Mouse (Mus musculus) left cerebral cortex, postnatal 36 days (tissue): ENCODE data around the gene Tpbgl. TPM values are rescaled to one million over a fixed set of nuclear protein-coding genes. Genes with fewer than 3 reads are reported as not detected.

Experiments
- DNase-seq, 2 experiments: peaks; one replicate each; pipeline ENCODE4 v3.0.0; 2021 to 2022; ENCODE audit warnings: low spot score in 2 of 2, mixed read lengths in 1 of 2
- intact Hi-C: fragments of 180-260 bp; cut with DNase I; formaldehyde crosslinking; loops from one replicate; pipeline ENCODE4 v1.15.1; 2025
- total RNA-seq, 2 experiments: library from RNA; stranded (reverse); gene quantifications; 2 replicates each; pipeline ENCODE4 v1.2.3; 2021

The Tpbgl gene
- total RNA-seq, 2 experiments from 2014 or later: 3.2 to 4.2 TPM

DNA sequence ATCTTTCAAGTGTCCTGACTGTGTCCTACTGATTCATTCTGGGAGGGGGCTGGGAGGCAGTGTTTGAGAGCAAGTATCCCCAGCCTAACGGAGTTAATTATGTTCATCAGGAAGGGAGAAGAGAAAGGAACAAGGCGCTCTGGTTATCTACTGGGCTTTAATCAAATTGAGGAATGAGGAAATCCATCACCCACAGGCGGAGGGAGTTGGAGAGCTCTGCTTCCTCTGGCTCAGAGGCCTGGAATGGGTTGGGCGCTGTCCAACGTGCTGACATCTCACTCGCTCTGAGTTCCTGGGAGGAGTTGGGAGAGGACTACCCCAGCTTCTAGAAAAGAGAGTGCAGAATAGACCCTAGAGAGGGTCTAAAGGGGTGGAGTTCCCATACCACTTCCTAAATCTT is 21.7 kb upstream of the Tpbgl start:
- intact Hi-C loops: no loop called here

DNA sequence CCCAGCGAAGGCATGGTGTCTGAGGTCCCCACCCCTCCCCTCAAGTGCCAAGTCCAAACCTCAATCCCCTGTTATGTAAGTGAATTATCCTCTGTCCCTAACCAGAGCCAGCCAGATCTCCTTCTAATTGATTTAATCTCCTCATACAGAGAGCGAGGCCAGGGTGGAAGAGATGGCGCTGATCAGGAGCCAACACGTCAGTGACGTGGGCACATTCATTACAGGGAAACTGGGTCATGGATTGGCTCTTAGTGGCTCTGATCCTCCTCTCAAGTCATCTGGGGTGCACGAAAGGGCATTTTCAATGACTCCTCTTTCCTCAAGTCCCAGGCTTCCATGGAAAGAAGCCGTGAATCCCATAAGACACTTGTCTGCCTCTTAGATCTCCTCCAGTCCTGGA is 17.8 kb upstream of the Tpbgl start:
- no peak for DNase-seq
- intact Hi-C loops: no loop called here

More for the DNA sequence above, 21.7 kb upstream of the Tpbgl start:
- DNase-seq: no peak

DNA sequence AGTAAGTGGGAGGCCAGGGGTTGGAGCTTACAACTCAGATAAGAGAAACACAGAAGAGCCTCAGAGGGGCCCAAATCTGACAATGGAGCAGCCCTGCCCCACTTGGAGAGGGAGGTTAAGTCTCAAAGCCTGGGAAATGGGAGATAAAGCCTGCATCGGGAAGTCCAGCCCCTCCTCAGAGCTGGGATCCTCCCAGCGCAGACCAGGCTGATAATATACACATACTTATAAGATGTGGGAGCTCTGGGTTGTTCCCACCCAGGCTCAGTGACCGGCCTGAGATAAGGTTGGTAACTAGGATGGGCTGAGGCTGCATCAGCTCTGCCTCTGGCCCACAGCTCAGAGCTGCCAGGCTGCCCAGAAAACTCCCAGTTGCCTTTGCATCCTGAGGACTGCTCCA is 15.2 kb upstream of the Tpbgl start:
- intact Hi-C loops: no loop called here

DNA sequence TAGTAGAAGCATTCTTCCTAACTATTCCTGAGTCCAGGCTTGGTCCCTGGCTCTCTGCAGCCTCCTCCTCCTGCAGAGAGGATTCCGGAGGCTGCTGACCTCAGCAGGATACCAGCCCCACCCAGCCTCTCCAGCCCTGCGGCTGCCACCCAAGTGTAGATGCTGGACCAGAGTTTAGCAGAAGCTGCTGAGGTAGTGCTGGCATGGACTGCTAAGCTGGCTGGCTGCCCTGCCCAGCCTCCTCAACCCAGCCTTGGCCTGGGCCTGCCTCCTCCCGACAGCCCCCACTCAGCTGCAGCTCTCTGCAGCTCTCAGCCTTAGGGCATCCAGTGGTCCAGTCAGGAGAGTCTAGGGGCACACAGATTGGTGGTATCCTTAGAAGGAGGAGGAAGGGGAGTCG is 14.3 kb upstream of the Tpbgl start:
- intact Hi-C loops: no loop called here
- no peak for DNase-seq

More for the DNA sequence above, 15.2 kb upstream of the Tpbgl start:
- DNase-seq: no peak

DNA sequence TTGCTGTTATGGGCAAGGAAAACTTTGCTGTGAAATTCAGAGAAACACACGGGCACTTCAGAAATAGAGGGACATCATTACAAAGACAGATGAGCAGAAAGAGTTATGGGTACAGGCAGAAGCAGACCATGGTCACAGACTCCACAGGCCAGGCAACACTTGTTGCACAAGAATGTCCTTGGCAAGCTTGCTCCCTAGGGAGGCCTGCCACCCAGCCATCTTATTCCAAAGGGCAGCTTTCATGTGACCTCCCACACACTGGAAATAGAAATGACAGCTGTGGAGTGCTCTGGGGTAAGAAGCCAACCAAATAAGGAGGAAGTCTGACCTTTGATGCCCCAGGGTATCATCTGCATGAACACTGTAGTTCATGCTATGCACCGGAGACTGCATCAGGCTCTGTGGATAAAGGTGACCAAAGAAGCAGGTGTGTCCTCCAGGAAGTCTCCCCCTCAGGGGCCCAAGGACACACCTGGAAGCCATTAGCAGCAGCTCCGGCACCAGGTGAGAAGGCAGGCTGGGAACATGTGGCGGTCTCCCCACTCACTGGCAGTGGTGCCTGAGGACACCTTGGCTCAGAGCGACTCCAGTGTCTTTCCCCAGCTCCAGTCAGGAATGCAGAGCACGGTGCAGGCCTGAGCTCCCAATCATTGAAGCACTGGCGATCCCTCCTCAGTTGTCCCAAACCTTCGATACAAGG is 7.2 kb upstream of the Tpbgl start:
- intact Hi-C loops: no loop called here
- DNase-seq: no peak

DNA sequence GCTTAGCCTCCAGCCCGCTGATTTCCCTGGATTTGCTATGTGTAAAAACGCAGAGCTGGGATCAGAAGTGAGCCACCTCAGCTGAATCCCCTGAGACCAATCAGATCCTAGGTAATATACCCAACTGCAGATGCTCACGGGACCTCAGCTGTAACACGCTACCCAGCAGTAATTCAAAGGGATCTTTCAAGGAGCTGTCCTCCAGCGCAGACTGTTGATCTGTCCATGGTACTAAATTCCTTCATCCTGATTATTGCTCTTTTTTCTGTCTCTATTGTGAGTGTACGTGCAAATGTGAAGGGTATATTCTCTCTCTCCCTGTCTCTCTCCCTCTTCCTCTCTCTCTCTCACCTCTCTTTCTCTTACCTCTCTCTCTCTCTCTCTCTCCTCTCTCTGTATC is 5.4 kb upstream of the Tpbgl start:
- no peak for DNase-seq
- intact Hi-C loops: no loop called here

DNA sequence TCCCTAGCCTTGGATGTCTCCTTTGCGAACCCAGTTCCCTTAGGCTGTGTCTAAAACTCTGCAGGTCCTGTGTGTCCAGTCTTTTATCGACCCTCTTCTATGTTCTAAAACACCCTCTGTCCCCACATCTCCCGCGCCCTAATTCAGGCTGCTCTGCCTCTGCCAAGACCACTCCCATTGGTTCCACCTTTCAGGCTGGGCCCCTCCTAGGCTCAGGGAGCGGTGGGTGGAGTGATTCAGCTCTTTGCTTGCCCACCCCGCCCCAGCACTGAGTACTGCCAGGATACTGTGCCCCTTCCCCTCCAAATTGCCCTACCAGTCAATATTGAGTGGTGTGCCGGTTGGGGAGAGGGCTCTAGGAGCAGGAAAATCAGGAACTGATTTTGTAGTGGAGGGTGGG is 463 bp upstream of the Tpbgl start:
- intact Hi-C loops: no loop called here

DNA sequence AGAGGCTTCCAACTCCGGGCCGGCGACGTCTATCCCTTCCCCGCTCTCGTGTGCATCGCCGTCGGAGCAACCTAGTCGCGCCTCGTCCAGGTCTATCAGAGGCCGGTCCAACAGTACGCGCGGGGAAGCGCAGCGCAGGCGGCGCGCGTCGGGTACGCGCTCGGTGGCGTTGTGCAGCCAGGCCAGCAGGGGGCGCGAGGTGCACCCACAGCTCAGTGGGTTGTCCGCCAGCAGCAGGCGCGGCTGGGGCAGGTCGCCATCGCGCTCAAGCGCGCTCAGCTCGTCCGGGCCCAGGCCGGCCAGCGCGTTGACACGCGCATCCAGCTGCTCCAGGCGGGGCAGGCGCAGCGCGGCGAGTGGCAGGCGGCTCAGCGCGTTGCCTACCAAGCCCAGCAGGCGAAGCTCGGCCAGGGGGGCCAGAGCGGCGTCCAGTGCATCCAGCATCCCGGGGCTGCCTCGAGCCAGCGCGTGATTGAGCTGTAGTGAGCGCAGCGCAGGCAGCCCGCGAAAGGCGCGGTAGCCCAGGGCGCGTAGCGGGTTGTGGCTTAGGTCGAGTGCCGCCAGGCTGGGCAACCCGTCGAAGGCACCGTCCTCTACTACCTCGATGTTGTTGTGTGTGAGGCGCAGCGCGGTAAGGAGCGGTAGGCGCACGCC is 1.1 kb downstream of the Tpbgl start:
- intact Hi-C loops: loop anchor here (2.0 kb wide), 1 partner anchor 173 kb away; no protein-coding TSS in a partner anchor
- DNase-seq: peak; percentile 84 to 86

More for the DNA sequence above, 463 bp upstream of the Tpbgl start:
- DNase-seq: no peak

DNA sequence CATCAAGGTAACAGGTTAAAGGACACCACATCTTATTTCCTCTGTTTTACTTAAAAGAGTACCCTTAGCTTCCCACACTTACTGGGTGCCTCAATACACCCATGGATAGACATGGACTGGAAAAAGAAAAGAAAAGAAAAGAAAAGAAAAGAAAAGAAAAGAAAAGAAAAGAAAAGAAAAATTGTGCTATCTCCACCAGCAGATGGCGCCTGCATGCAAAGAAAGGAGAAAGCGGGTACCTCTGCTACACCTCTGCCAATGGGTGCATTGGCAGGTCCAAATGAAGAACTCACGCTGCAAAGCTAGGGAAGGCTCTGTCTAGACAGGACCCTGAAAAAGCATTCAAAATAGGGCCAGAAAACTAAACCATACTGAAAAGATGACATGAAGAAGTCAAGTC is 8.0 kb downstream of the Tpbgl start:
- DNase-seq: peak; percentile 15 to 25
- intact Hi-C loops: loop anchor here (1.0 to 2.0 kb wide), 2 partner anchors 178 to 258 kb away; no protein-coding TSS in a partner anchor

DNA sequence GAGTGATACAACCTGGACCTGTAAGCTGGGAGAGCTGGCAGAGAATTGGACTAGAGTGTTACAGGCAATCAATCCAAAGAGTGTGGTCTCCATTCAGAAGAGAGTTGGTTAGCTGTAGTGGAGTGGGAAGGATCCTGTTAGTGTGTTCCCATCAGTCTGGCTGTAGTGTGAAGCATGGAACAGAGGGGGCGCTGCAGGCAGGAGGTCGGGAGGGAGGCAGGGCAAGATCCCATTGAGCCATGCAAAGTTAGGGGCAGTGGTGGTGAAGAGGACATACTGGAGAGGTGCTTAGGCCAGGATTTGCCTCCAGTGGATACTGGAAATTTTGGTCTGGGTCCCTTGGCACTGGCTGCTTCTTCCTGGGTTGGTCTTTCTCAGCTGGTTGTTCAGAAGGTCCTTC is 8.6 kb downstream of the Tpbgl start:
- intact Hi-C loops: loop anchor here (2.0 kb wide), 1 partner anchor 259 kb away; no protein-coding TSS in a partner anchor
- DNase-seq: no peak

DNA sequence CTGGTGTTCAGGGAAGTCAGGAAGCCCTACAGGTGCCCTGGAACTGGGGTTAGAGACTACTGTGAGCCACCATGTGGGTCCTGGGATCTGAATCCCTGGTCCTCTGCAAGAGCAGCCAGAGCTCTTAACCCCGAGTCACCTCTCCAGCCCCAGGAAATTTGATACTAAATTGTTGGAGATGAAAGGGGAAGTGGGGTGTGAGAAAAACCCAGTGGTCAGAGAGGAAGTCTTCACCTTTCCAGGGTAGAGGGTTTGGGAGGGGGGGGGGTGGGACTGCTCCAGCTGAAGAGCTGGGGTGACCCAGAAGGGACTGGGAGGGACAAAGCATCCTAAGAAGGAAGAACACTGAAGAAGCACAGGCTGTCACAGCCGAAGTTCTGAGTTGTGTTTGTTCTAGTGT is 19.3 kb downstream of the Tpbgl start:
- intact Hi-C loops: no loop called here
- DNase-seq: no peak

DNA sequence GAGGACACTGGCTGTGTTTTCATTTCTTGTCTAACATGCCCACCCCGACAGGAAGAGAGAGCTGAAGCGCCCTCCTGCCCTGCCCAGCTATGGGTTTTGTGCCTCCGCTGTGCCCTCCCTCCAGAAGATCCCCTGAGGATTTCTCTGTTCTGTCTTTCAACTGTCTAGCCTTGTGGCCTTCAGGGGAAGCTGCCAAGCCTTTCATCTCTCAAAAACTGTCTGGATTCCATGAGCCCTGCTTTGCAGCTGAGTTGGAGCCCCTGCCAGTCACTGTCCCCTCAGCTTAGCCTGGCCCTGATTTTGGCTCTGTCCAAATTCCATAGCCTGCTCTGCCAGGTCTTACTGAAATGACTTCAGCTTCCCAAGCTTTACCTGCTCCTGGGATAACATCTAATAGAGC is 20.1 kb downstream of the Tpbgl start:
- intact Hi-C loops: no loop called here

DNA sequence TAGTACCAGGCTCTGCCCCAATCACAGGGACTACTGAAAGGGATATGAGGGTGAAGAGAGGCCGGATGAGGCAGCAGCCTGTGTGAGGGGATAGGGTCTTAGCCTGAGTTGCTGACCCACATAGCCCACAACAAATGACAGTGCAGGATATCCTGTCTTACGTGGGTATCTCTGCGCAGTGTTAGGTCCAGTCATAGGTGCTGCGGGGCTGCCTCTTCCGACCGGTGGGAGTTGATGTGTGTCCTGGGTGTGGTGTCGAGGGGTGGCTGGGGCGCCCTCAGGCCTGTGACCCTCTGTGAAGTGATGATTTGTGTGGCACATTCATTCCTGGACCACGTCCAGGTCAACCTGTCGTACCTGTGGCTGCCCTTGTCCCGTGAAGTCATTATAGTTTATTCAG is 20.6 kb downstream of the Tpbgl start:
- intact Hi-C loops: no loop called here
- no peak for DNase-seq

More for the DNA sequence above, 20.1 kb downstream of the Tpbgl start:
- DNase-seq: no peak

DNA sequence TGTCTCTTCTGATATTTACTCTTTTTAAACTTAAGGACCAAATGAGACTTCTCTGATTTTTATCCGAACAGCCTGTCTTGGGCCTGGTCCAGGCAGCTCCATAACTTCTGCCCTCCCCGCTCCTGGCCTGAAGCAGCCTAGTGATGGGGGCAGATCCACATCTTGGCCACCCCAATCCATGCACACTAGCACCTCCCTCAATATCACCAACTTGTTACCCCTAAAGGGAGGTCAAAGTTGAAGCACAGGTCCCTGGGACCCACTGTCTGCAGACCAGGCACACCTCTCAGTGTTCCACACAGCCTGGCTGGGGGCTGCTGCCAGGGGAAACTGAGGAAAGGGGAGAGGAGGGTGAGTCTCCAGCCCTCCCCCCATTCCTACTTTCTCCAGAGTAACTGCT is 21.8 kb downstream of the Tpbgl start:
- no peak for DNase-seq
- intact Hi-C loops: no loop called here

DNA sequence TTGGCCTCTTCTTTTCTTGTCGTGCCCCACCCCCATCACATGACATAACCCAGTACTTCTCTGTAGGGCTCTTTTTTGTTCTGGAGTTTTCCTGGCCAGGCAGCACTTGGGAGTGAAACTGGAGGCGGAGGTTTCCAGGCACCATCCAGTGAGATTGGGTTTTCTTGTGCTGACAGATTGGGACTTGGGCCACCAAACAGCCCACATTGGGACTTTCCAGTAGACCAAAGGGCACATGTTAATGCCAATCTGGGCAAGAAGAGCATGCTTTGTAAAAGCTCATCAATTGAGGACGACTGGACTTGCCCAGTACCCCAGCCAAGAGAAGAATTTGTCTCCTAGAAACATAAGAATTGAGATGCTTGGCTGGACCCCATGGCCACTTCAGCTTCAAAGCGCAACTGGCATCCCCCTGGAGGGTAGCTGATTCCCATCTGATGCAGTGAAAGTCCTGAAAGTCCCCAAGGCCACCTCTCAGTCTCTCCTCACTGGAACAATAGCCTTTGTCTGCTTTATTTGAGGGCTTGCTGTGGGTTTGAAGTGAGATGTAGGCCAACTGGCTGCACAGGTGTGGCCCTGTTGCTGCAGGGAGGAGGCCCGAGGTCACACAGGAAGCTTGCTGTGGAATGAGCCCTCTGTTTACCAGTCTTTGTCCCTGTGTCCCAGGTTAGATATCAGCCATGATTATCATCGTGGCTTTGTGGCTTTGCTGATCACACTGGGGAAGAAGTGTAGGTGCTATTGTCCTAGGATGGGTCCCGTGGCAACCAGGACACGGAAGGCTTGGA is 22.8 kb downstream of the Tpbgl start:
- intact Hi-C loops: no loop called here
- no peak for DNase-seq

DNA sequence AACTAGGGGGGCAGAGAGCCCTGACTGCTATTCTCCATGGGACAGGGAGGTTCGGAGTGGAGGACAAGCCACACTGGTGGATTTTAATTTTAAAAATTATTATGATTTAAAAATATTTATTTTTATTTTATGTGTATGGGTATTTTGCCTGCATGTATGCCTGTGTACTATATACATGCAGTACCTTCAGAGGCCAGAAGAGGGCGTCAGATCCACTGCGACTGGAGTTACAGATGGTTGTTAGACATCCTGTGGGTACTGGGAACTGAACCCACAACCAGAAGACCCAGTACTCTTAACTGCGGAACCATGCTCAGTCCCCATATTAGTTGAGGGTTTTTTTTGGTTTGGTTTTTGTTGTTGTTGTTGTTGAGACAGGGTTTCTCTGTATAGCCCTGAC is 28.2 kb downstream of the Tpbgl start:
- no peak for DNase-seq
- intact Hi-C loops: no loop called here

DNA sequence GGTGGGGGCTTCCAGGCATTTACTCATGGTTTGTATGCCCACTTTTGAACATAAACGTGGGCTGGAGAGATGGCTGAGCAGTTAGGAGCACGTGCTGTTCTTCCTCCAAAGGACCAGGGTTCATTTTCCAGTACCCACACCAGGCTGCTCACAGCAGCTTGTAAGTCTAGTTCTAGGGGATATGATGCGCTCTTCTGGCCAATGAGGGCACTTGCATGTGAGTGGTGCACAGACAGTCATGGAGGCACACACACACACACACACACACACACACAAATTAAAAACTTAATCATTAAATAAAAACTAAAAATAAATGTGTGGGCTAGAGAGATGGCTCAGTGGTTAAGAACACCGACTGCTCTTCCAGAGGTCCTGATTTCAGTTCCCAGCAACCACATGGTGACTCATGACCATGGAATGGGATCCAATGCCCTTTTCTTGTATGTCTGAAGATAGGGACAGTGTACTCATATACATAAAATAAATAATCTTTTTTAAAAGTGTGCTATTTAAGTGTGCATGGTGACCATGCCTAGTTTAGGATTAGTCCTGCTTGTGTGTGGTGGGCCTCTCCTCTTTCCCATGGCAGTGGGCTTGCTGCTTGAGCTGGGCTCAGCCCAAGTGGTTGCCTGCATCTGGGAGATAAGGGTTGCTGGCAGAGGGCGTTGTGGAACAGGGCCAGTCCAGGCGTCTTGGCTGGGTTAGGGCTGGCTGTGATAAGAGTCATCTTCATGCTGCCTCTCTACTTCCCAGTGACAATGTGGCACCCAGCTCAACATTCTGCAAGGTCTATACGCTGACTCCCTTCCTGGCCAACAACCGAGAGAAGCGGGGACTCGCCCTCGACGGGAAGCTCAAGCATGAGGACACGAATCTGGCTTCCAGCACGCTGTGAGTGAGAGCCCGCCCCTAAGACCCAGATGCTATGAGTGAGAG is 32.8 kb downstream of the Tpbgl start:
- no peak for DNase-seq
- intact Hi-C loops: no loop called here

DNA sequence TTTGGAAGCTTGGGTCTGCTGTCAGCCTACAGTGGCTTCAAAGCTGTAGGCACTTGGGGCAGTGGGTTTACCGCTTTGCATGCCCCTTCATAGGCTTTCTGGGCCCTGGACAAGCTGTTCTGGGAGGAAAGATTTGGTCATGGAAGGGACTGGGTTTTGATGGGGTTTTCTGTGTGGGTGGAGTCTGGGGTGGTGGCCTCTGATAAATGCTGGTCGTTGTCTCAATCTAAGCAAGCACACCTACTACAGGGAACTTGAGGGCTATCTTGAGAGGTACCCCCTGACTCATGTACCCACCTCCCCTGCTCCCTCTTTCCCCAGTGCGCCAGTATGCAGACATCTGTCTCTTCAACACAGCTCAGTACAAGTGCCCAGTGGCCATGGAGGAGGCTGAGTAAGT is 34.2 kb downstream of the Tpbgl start:
- DNase-seq: no peak
- intact Hi-C loops: no loop called here

DNA sequence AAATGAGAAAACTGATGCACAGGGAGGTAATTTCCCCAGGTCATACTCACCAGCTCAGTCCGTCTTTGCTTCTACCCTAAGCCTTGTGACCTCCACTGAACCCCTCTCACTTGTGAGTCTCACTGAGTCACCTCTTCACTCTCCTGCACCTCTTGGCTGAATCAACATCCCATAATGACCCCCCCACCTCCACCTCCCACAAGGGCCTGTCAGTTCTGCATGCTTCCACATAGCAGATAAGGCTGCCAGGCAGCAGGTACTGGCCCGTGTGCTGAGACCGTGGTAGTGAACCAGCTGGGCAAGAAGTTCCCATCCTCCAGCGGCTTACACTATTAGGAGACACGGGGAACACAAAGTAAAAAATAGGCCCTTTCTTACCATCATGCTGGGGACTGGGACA is 36.3 kb downstream of the Tpbgl start:
- no peak for DNase-seq
- intact Hi-C loops: loop anchor here (1.0 kb wide), 1 partner anchor 90 kb away; no protein-coding TSS in a partner anchor
